Mouse (Mus musculus) testis, adult 2 months (tissue): ENCODE measurements at regions not wholly inside any gene's neighbourhood (a gene's known extent, or its start where the extent isn't known, plus 50 kb on each side); places are given as distances from the start of the nearest gene placed in this dataset.

Experiments used
- CTCF ChIP-seq: fragments of 200-500 bp; IDR thresholded peaks from 2 replicates; pipeline ENCODE4 v1.5.1; 2012; ENCODE audit warnings: low read depth, mild to moderate bottlenecking, inconsistent platforms, low read length, moderate library complexity; ENCODE audit not compliant: control insufficient read depth, insufficient read depth, insufficient replicate concordance
- POLR2A ChIP-seq: fragments of 200-500 bp; IDR thresholded peaks from 2 replicates; pipeline ENCODE4 v1.6.1; 2012; ENCODE audit warnings: low read depth, mild to moderate bottlenecking, inconsistent platforms, low read length, moderate library complexity; ENCODE audit not compliant: control insufficient read depth

GRCm38 (mm10) chr1:35992937-35993336, 75.3 kb upstream of the Hs6st1 start:
- TF ChIP-seq CTCF (no peak), POLR2A (no peak)
